Mouse (Mus musculus): ENCODE data around the gene Smg7.

Smg7 gene

GRCm38 (mm10) chr1:152840343-152840742, 62.1 kb downstream of the Smg7 start:
- DNase-seq (ENCODE audit: low spot score): no peak

DNA sequence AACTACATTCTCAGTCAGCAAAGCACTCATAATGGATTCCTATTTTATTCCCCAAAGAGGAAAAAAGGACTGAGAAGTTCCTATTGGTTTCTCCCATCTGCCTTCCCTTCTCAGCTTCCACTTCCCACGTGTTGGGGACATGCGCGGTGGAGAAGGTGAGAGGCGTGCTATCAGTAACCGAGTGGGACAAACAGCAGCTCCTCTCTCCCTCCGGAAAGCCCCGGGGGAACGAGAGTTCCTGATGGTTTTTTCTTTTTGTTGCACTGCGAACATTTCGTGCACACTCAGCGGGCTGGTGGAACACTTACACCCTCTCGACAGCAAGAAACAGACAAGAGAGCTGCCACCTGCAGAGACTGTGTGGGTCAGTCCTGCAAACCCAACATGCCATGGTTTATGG, 63.6 kb downstream of the Smg7 start:
- DNase-seq (ENCODE audit: low spot score): no peak

- DNase-seq (ENCODE audit: low spot score): no peak
These were observed 64.3 kb downstream of the Smg7 start for GRCm38 (mm10) chr1:152838026-152838702.

GRCm38 (mm10) chr1:152835061-152835460, 67.4 kb downstream of the Smg7 start:
- DNase-seq (ENCODE audit: low spot score): no peak

- no peak for DNase-seq (ENCODE audit: low spot score)
These were observed 70.1 kb downstream of the Smg7 start for GRCm38 (mm10) chr1:152832316-152832715.

DNA sequence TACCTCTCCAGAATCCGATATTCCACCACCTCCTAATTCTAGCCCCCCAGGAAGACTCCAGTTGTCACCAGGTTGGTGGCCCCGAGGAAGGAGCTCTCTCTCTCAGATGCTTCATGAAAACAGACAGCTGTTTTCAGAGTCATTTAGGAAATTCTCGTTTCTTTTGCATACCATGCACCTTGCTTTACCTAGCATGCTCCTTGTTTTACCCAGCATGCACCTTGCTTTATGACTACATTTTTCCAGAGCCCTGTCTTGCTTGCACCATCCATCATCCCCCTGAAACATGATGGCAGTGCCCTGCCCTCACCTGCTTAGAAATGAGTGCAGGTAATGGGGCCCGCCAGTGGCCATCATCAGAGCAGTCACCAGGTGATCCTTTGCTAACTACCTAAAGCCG, 70.8 kb downstream of the Smg7 start:
- DNase-seq (ENCODE audit: low spot score): no peak

DNA sequence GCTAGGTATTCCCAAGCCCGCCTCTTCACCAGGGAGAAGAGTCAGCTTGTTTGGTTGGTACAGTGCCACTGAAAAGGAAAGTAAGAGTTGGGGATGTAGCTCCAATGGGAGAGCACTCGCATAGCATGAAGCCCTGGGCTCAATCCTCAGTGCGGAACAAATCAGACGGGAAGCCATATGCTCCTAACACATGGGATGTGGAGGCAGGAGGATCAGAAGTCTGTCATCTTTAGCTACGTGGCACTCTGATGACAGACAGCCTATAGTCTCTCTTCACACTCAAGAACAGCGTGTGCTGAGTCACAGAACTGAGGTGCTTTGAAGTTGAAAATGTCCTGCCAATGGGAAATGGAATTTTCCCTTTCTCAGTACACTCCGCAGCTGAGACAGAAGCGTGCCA, 71.4 kb downstream of the Smg7 start:
- no peak for DNase-seq (ENCODE audit: low spot score)

DNA sequence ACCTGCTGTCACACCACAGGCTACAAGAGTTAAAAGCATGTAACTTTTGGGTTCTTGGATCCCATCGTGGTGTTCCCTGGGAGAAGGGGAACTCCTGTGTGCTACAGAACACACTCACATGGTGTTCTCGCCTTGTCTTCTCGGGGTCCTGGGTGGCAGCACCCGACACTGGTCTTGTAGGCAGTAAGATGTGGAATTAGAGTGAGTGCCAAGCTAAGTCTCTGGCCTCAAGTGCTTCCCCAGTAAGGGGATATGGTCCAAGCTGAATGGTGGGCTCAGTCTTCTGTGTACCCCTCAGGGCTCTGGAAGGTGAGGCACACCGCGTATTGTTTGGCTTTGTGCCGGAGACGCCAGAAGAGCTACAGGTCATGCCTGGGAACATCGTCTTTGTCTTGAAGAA, 72.4 kb downstream of the Smg7 start:
- no peak for DNase-seq (ENCODE audit: low spot score)

DNA sequence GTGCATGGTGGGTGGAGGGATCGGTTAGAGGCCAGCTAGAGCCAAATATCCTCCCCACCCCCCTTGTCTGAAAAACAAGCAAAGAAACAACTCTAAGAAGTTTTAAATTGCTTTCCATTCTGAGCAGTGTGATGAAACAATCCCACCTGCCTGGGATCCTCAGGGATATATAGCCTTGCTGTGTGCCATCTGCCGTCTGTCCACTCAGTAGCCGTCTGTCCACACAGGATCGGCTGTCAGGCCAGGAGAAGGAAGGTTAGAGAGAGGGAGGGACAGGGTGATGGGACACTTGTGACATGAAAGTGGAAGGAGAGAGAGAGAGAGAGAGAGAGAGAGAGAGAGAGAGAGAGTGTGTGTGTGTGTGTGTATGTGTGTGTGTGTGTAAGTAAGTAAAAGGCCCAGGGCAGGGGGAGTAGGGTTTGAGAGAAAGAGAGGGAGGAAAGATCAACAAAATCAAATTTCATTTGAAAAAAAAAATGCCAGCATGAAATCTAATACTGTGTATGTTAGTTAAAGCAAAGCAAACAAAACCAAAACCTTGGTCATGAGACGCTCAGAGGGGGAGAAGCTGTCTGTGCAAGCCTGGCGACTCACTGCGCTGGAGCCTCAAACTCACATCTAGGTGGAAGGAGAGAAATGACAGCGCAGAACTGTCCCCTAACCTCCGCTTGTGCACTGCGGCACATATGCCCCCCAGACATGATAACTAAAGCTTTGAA, 73.7 kb downstream of the Smg7 start:
- no peak for DNase-seq (ENCODE audit: low spot score)

GRCm38 (mm10) chr1:152828168-152828567, 74.3 kb downstream of the Smg7 start:
- no peak for DNase-seq (ENCODE audit: low spot score)

- DNase-seq (ENCODE audit: low spot score): no peak
These were observed 76.0 kb downstream of the Smg7 start for GRCm38 (mm10) chr1:152826446-152826845.

DNA sequence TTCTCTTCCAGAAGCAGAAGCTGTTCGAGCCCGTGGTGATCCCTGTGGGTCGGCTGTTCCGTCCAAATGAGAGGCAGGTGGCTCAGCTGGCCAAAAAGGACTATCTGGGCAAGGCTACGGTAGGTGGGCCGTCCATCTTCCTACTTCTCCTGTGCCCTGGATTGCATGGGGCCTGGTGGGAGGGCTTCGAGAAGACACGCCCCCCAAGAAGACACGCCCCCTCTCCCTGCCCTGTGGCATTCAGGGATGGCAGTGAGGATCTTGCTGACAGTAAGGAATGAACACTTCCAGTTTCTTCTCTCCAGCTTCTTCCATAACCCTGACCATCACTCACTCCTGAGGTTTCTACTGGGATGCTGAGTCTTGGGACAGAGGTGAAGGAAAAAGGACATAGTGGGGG, 78.2 kb downstream of the Smg7 start:
- DNase-seq (ENCODE audit: low spot score): no peak

GRCm38 (mm10) chr1:152821746-152822145, 80.7 kb downstream of the Smg7 start:
- no peak for DNase-seq (ENCODE audit: low spot score)

DNA sequence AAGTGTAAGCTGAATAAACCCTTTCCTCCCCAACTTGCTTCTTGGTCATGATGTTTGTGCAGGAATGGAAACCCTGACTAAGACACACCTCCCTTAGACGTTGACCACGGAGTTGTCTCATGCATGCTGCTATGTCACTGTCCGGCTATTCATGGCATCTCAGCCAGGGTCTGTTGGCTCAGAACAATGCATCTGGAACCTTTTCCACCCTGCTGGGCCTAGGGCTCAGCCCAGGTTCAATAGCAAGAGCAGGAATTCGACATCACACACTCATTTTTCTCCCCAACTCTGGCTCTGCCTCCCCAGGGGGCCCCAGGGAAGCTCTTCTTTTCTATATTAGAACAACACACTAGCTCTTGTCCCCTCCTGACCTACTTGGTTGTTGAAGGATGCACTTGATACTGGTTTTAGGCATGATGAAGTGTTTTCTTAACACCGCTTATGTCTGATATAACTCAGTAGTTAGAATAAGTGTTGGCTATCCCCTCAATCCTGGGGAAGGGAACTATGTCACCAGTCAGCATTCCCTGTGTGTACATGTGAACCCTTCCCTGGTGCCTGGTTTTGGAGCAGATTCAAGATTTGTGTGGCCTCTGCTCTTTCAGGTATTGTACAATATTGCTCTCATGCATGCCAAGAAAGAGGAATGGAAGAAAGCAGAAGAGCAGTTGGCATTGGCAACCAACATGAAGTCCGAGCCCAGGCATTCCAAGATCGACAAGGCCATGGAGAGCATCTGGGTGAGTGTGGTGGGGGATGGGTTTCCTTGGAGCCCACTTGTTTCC, 81.3 kb downstream of the Smg7 start:
- DNase-seq (ENCODE audit: low spot score): no peak

GRCm38 (mm10) chr1:152819558-152819957, 82.9 kb downstream of the Smg7 start:
- no peak for DNase-seq (ENCODE audit: low spot score)

GRCm38 (mm10) chr1:152817794-152818193, 84.7 kb downstream of the Smg7 start:
- peak; percentile 60 for DNase-seq (ENCODE audit: low spot score)

DNA sequence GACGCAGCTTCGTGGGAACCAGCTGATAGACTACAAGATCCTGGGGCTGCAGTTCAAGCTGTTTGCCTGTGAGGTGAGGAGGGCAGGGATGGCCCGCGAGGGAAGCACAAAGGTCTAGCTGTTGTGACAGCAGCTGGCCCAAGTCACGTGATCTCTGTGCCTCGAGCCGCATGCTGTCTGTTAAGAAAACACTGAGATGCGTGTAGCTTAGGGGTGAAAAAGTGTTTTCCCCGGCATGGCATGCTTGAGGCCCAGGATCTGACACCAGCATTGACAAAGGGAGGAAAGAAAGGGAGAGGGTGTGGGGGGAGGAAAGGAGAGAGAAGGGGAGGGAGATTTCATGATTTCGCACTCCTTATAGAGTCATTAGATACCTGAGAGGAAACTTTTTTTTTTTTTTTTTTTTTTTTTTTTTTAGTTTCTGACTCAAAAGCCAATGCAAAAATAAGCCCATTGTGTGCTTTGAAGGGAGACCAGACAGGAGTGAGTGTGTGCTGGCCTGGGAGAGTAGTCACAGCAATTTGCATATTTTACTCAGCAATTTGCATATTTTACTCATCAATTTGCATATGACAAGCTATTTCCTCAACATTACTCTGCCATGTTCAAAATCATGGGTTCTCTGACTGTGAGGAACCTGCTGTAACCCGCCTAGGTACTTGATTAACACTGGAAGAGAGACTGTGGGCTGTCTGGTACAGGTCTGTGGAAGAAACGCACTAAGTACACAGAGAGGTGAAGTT, 85.2 kb downstream of the Smg7 start:
- peak; percentile 85 for DNase-seq (ENCODE audit: low spot score)

DNA sequence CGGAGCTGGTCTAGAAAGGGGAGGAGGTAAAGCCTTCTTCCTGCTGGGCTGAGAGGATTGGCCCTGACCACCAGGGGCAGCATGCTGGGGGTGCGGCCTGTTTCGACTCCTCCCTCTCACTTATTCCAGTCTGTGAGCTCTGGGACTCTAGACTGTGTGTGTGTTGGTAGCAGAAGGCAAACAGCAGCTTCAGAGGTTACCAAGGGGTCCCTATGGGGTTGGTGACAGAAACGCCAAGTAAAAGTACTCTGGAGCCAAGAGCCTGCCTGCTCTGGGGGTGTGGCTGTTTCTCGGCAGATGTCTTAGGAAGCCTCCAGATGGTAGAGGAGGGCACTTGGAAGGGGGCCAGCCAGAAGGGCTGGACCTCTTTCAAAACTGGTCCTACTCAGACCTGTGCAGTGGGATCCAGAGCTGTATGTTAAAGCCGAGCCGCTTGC, 87.2 kb downstream of the Smg7 start:
- peak; percentile 71 for DNase-seq (ENCODE audit: low spot score)

DNA sequence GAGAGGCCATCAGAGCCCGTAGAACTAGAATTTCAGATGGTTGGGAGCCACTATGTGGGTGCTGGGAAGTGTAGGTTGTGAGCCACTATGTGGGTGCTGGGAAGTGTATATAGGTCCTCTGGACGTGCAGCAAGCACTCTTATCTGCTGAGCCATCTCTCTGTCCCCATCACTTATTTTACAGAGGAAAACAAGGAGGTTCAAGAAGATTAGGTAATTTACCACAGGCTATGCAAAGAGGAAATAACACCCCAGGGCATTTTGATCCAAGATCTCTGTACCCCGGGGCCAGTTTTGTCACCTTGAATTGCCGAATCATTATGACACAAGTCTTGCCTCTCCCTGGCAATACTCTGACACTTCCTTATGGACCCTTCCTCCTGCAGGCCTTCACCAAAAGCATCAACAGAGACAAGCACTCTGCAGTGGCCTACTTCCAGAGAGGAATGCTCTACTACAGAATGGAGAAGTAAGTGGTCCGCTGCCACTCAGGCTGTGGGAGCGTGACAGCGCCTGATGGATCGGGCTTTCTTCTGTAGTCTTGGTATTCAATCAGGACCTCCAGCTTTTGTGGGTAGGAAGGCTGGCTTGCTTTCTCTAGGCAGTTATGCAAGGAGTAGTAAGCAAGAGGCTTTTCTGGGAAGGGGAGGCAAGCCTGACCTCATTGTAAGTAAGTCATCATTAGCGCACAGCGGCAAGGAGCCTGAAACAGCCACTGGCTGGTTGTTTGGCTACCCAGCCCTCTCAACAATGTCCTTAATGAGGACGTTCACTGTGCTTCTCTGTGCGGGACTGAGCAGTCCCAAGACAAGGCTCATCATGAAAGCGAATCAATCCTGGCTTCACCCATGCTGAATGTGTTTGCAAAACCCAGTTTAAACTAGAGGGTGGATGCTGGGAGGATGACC, 91.7 kb downstream of the Smg7 start:
- peak; percentile 26 for DNase-seq (ENCODE audit: low spot score)

DNA sequence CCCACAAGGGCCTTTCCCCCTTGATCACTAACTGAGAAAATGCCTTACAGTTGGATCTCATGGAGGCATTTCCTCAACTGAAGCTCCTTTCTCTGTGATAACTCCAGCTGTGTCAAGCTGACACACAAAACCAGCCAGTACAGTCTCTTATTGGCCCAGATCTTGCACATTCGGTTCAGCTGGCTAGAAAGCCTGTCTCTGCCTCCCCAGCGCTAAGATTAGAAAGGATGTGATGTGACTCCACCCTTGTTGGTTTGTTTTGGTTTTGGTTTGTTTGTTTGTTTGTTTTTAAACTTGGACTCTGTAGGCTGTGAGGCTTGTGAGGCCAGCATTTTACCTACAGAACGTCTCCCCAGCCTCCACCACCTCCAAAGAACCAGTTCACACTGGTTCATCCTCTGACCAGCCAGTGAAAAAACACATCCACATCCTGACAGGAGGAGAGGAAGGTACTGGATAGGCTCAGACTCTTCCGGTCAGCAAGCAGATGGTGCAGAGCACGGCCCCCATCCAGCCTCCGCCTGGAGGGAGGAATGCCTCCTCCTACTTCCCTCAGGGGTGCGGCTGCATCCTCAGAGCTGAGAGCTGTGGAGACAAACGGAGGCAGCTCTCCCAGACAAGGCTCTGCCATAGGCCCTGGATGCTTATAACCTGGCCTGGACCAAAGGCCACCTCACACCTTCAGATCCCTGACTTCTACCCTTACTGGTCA, 92.7 kb downstream of the Smg7 start:
- peak; percentile 68 for DNase-seq (ENCODE audit: low spot score)

DNA sequence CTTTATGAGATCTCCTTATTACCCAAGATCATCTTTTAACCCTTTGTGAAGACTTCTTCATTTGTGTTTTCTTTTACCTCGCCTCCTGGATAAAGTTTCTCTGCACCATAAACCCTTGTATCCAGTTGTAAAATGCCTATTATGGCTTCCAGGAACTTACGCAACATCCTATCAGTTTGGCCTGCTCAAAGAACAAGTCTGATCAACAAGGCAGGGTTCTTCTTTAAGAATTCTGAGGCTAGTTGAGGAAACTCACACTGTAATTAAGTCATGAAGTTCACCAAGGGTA, 94.1 kb downstream of the Smg7 start:
- no peak for DNase-seq (ENCODE audit: low spot score)

All from embryo, embryonic 10 days (tissue).